Mouse (Mus musculus) embryo, embryonic 10.5 days (tissue): ENCODE measurements at regions not wholly inside any gene's neighbourhood (a gene's known extent, or its start where the extent isn't known, plus 50 kb on each side); places are given as distances from the start of the nearest gene placed in this dataset.
"Not testable (repeated sequence)": the region's sequence is repeated elsewhere in the genome, so short reads cannot be mapped to it uniquely, and the experiment has no call there.

Experiments used
- DNase-seq: peaks from one replicate; pipeline ENCODE4 v3.0.0-alpha.2; 2015; ENCODE audit warnings: low spot score

- DNase-seq: not testable (repeated sequence)
These were observed 170.0 kb upstream of the Afdn start for GRCm38 (mm10) chr17:13590240-13590837.
